9 mouse cellular contexts compared by ENCODE assay signal in genomic region chr19:46014572-46015178, GRCm38 (mm10). TPM values are rescaled to one million over a fixed set of nuclear protein-coding genes. Genes with fewer than 3 reads are reported as not detected.
A peak's percentile ranks its signal among the peaks of the same experiment; 100 is the strongest.
DNase-seq lines count a peak whose midpoint lies in the region; ATAC-seq and TF ChIP-seq lines count a peak whose summit lies in the region.
"Had no signal": no experiment of that assay in that cellular context is flagged by ENCODE, and none has a peak within 500 bp of the region (broad histone marks: within the 10 kb centered on the region; RNA-seq: fewer than 3 reads in every experiment).

No protein-coding gene starts in this region.

- peak; percentile 98 for TF ChIP-seq CTCF in layer of hippocampus, adult 2 months (conservative IDR thresholded peaks at IDR 0.05)

- H3K4me1 ChIP-seq in lung, embryonic 15.5 days, result no peaks in the 10 kb centered on the region
- H3K4me1 ChIP-seq: midbrain, embryonic 12.5 days had no signal

- peak; percentile 92 for ATAC-seq in erythroid progenitor cell, adult 5-6 weeks (replicated peaks; ENCODE audit: low FRiP score, poor library complexity, severe bottlenecking)
- ATAC-seq in lung, embryonic 15.5 days (ENCODE audit: borderline replicate concordance, extremely low read depth, low FRiP score, low TSS enrichment), result peak; percentile 83

- H3K9me3 ChIP-seq in lung, embryonic 15.5 days, result no peaks in the 10 kb centered on the region
- H3K9me3 ChIP-seq: midbrain, embryonic 12.5 days had no signal

- no peak overlapping the region for H3K4me2 ChIP-seq in lung, embryonic 15.5 days
- H3K4me2 ChIP-seq: midbrain, embryonic 12.5 days had no signal

- H3K4me3 ChIP-seq in layer of hippocampus, adult 2 months, result no peak overlapping the region
- no peak overlapping the region for H3K4me3 ChIP-seq in lung, embryonic 15.5 days
- H3K4me3 ChIP-seq: midbrain, embryonic 12.5 days had no signal

- intact Hi-C loops in heart, postnatal 14 days (cut with DNase I), result loop anchor here (2.0 to 5.0 kb wide), 2 partner anchors 42 to 202 kb away; no protein-coding TSS in a partner anchor

- peak; percentile 96 for DNase-seq in ES-CJ7 (ENCODE audit: low read depth, low spot score)
- DNase-seq in brain, embryonic 18.5 days (ENCODE audit: low read depth, low spot score), result peak; percentile 42
- peak; percentile 89 to 91 for DNase-seq in heart, postnatal 14 days
- DNase-seq in layer of hippocampus, adult 2 months (ENCODE audit: low spot score in 2 of 2), result peak; percentile 81 to 86
- DNase-seq in ovary, postnatal 14 days (ENCODE audit: low spot score), result peak; percentile 88
- DNase-seq in thymus, postnatal 0 days (ENCODE audit: low spot score), result peak; percentile 82

- no peak overlapping the region for H3K27ac ChIP-seq in layer of hippocampus, adult 2 months
- H3K27ac ChIP-seq in lung, embryonic 15.5 days, result no peak overlapping the region
- H3K27ac ChIP-seq: midbrain, embryonic 12.5 days had no signal

- 34% methylated on average over 12 of the region's 12 CpGs for WGBS in lung, embryonic 15.5 days

- no peak overlapping the region for H3K9ac ChIP-seq in lung, embryonic 15.5 days
- H3K9ac ChIP-seq: midbrain, embryonic 12.5 days had no signal

- H3K27me3 ChIP-seq in lung, embryonic 15.5 days, result no peaks in the 10 kb centered on the region
- H3K27me3 ChIP-seq: midbrain, embryonic 12.5 days had no signal

- no peaks in the 10 kb centered on the region for H3K36me3 ChIP-seq in lung, embryonic 15.5 days
- H3K36me3 ChIP-seq: midbrain, embryonic 12.5 days had no signal

RNA-seq across cellular contexts. Expression of gene Hps6, which starts 11.4 kb away (rescaled TPM):
- total RNA-seq in erythroid progenitor cell, adult 5-6 weeks (2015; ENCODE audit: low replicate concordance), result not detected in 2 replicates
- 1.2 TPM in 1 of 2 replicates, not detected in the other for total RNA-seq in erythroid progenitor cell, adult 5-6 weeks (2017; ENCODE audit: low replicate concordance)
- total RNA-seq in heart, postnatal 14 days (2021), result 1 to 10 TPM; 6.3 to 6.5 TPM
- total RNA-seq in layer of hippocampus, adult 2 months (2021), result 1 to 10 TPM; 6.3 to 8.2 TPM
- 9.7 and 11.1 TPM in 2 replicates for polyA plus RNA-seq in lung, embryonic 15.5 days (2015; fragmentation: Nextera tagmentation; extraction: Ambion mirVana)
- 7.5 and 8.0 TPM in 2 replicates for polyA plus RNA-seq in thymus, postnatal 0 days (2015; fragmentation: Nextera tagmentation; extraction: Ambion mirVana)

RNA-seq across cellular contexts. Expression of gene Armh3, which starts 16.4 kb away (rescaled TPM):
- total RNA-seq in erythroid progenitor cell, adult 5-6 weeks (2015; ENCODE audit: low replicate concordance), result 0.72 and 3.4 TPM in 2 replicates
- total RNA-seq in erythroid progenitor cell, adult 5-6 weeks (2017; ENCODE audit: low replicate concordance), result 1.2 and 2.0 TPM in 2 replicates
- total RNA-seq in heart, postnatal 14 days (2021), result 10 to 100 TPM; 12.9 to 16.5 TPM
- total RNA-seq in layer of hippocampus, adult 2 months (2021), result 10 to 100 TPM; 19.0 to 20.6 TPM
- polyA plus RNA-seq in lung, embryonic 15.5 days (2015; fragmentation: Nextera tagmentation; extraction: Ambion mirVana), result 15.6 and 17.9 TPM in 2 replicates
- 10.4 and 10.7 TPM in 2 replicates for polyA plus RNA-seq in thymus, postnatal 0 days (2015; fragmentation: Nextera tagmentation; extraction: Ambion mirVana)

RNA-seq across cellular contexts. Expression of gene Pprc1, which starts 30.0 kb away (rescaled TPM):
- total RNA-seq in erythroid progenitor cell, adult 5-6 weeks (2015; ENCODE audit: low replicate concordance), result 69.2 and 76.8 TPM in 2 replicates
- 76.5 and 82.0 TPM in 2 replicates for total RNA-seq in erythroid progenitor cell, adult 5-6 weeks (2017; ENCODE audit: low replicate concordance)
- 10 to 100 TPM; 13.8 to 14.1 TPM for total RNA-seq in heart, postnatal 14 days (2021)
- 10 to 100 TPM; 25.4 to 33.7 TPM for total RNA-seq in layer of hippocampus, adult 2 months (2021)
- polyA plus RNA-seq in lung, embryonic 15.5 days (2015; fragmentation: Nextera tagmentation; extraction: Ambion mirVana), result 28.0 and 29.5 TPM in 2 replicates
- polyA plus RNA-seq in thymus, postnatal 0 days (2015; fragmentation: Nextera tagmentation; extraction: Ambion mirVana), result 11.6 and 12.8 TPM in 2 replicates

RNA-seq across cellular contexts. Expression of gene Ldb1, which starts 30.3 kb away (rescaled TPM):
- 45.3 and 53.3 TPM in 2 replicates for total RNA-seq in erythroid progenitor cell, adult 5-6 weeks (2015; ENCODE audit: low replicate concordance)
- total RNA-seq in erythroid progenitor cell, adult 5-6 weeks (2017; ENCODE audit: low replicate concordance), result 62.8 and 77.5 TPM in 2 replicates
- total RNA-seq in heart, postnatal 14 days (2021), result 10 to 100 TPM; 54.4 to 61.0 TPM
- 100 to 1,000 TPM; 113 to 119 TPM for total RNA-seq in layer of hippocampus, adult 2 months (2021)
- 98.2 and 99.7 TPM in 2 replicates for polyA plus RNA-seq in lung, embryonic 15.5 days (2015; fragmentation: Nextera tagmentation; extraction: Ambion mirVana)
- 140 and 157 TPM in 2 replicates for polyA plus RNA-seq in thymus, postnatal 0 days (2015; fragmentation: Nextera tagmentation; extraction: Ambion mirVana)

Comparison
In these comparisons a context has a peak if more than half of its experiments do, and no peak if none do; other contexts are left out.
1. DNase-seq: peak in every context shown above with its lines; median percentile 96 in ES-CJ7; 90 in heart, postnatal 14 days; 88 in ovary, postnatal 14 days; 84 in layer of hippocampus, adult 2 months; 82 in thymus, postnatal 0 days; 42 in brain, embryonic 18.5 days.